Mouse (Mus musculus): ENCODE measurements around the gene Kazn. TPM values are rescaled to one million over a fixed set of nuclear protein-coding genes. Genes with fewer than 3 reads are reported as not detected.

Kazn gene
- polyA plus RNA-seq, 1 experiment from 2014 or later = 6.1 TPM

DNA sequence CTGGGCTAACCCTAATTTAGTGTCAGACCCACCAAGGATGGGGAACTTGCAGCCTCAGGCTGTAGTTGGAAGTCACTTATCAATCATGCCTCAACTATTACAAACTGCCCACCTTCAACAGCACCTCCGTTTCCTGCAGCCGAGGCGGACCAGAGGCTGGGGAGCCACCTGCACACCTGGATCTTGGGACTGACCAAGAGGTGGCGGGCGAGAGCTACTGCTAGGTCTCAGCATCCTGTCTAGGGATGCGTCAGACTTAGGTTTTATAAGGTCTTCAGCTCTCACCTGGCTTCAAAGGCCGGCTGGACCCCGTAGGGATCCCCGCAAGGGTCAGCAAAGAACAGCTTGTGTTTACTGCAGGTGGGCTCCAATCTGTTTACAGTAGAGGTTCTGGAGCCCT lies 90.0 kb downstream of the Kazn start:
- no peak for TF ChIP-seq CTCF (IDR thresholded peaks at IDR 0.05)
- POLR2A ChIA-PET = no interaction called here
- ATAC-seq (no peak), DNase-seq (ENCODE audit: low read depth, low spot score) (no peak)
- in situ Hi-C loops (cut with MboI; ENCODE audit: low pct_unique_long_range_greater_than_20kb) = loop anchor here (10.0 to 25.0 kb wide), 2 partner anchors 738 to 876 kb away; no protein-coding TSS in a partner anchor
- CTCF ChIA-PET = interaction anchor here (1.8 kb wide), 1 partner anchor 143 kb away, joined by 4 read pairs; no protein-coding TSS in a partner anchor
- no peaks in the 10 kb centered on the region for H3K27me3 ChIP-seq

GRCm38 (mm10) chr4:142147671-142148070 lies 91.5 kb downstream of the Kazn start:
- POLR2A ChIA-PET = no interaction called here
- DNase-seq (ENCODE audit: low read depth, low spot score) (no peak), ATAC-seq (no peak)
- no peaks in the 10 kb centered on the region for H3K27me3 ChIP-seq
- CTCF ChIA-PET = interaction anchor here (0.6 kb wide), 1 partner anchor 19 kb away, joined by 3 read pairs; no protein-coding TSS in a partner anchor
- in situ Hi-C loops (cut with MboI; ENCODE audit: low pct_unique_long_range_greater_than_20kb) = loop anchor here (10.0 to 25.0 kb wide), 2 partner anchors 740 to 877 kb away; no protein-coding TSS in a partner anchor
- TF ChIP-seq CTCF (IDR thresholded peaks at IDR 0.05) = peak; percentile 21

DNA sequence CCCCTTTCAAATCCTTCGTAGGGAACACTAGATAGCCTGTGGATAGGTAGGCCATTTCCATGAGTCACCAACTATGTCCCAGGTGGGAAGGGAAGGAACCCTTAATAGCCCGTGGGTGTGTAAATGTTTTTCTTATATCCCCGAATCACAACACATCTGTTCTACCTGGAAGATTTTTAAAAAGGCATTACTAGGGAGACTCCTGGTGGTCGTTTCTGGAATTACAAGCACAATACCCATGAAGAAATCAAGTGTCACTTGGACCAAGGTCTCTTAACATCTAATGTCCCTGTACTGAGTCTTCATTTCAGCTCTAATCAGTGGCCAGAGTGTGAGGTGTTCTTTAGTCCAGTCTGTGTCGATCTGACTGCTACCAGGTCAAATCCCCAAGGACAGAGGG lies 95.1 kb downstream of the Kazn start:
- no peak for TF ChIP-seq CTCF (IDR thresholded peaks at IDR 0.05)
- ATAC-seq = no peak
- no peak for DNase-seq (ENCODE audit: low read depth, low spot score)
- H3K27me3 ChIP-seq = no peaks in the 10 kb centered on the region
- POLR2A ChIA-PET = no interaction called here
- in situ Hi-C loops (cut with MboI; ENCODE audit: low pct_unique_long_range_greater_than_20kb) = loop anchor here (5.0 to 25.0 kb wide), 3 partner anchors 142 to 881 kb away; no protein-coding TSS in a partner anchor
- CTCF ChIA-PET = no interaction called here

DNA sequence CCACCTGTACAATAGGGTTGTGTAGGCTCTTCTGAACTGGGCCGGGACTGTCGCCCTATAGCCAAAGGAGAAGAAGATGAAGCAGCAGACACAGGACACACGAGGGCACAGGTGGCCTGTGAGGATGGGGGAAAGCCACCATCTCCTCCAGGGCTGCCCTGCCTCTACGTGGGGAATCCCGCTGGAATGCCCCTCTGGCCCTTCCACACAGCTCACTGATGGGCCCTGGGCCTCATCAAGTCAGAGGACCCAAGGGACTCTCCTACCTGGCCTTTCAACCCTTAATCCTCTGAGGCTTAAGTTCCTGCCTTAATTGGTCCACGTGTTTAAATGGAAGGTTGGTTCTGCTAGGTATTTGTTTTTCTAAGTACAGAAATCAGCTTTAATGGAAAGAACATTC lies 95.9 kb downstream of the Kazn start:
- TF ChIP-seq CTCF (IDR thresholded peaks at IDR 0.05) = no peak
- in situ Hi-C loops (cut with MboI; ENCODE audit: low pct_unique_long_range_greater_than_20kb) = loop anchor here (5.0 to 25.0 kb wide), 3 partner anchors 141 to 882 kb away; no protein-coding TSS in a partner anchor
- ChIA-PET CTCF (no interaction called here), POLR2A (no interaction called here)
- DNase-seq (ENCODE audit: low read depth, low spot score) (no peak), ATAC-seq (no peak)
- no peaks in the 10 kb centered on the region for H3K27me3 ChIP-seq

GRCm38 (mm10) chr4:142139729-142140128 lies 99.5 kb downstream of the Kazn start:
- ChIA-PET CTCF (interaction anchor here (1.6 kb wide), 1 partner anchor 163 kb away, joined by 3 read pairs; no protein-coding TSS in a partner anchor), POLR2A (no interaction called here)
- DNase-seq (ENCODE audit: low read depth, low spot score) (no peak), ATAC-seq (no peak)
- TF ChIP-seq CTCF (IDR thresholded peaks at IDR 0.05) = no peak
- in situ Hi-C loops (cut with MboI; ENCODE audit: low pct_unique_long_range_greater_than_20kb) = loop anchor here (5.0 to 25.0 kb wide), 3 partner anchors 137 to 885 kb away; no protein-coding TSS in a partner anchor
- H3K27me3 ChIP-seq = no peaks in the 10 kb centered on the region

GRCm38 (mm10) chr4:142138356-142139099 lies 100.7 kb downstream of the Kazn start:
- no peak for TF ChIP-seq CTCF (IDR thresholded peaks at IDR 0.05)
- H3K27me3 ChIP-seq = no peaks in the 10 kb centered on the region
- CTCF ChIA-PET = interaction anchor here (1.6 kb wide), 1 partner anchor 162 kb away, joined by 3 read pairs; no protein-coding TSS in a partner anchor
- POLR2A ChIA-PET = no interaction called here
- no peak for DNase-seq (ENCODE audit: low read depth, low spot score)
- ATAC-seq = no peak
- in situ Hi-C loops (cut with MboI; ENCODE audit: low pct_unique_long_range_greater_than_20kb) = loop anchor here (25.0 kb wide), 1 partner anchor 749 kb away; no protein-coding TSS in a partner anchor

DNA sequence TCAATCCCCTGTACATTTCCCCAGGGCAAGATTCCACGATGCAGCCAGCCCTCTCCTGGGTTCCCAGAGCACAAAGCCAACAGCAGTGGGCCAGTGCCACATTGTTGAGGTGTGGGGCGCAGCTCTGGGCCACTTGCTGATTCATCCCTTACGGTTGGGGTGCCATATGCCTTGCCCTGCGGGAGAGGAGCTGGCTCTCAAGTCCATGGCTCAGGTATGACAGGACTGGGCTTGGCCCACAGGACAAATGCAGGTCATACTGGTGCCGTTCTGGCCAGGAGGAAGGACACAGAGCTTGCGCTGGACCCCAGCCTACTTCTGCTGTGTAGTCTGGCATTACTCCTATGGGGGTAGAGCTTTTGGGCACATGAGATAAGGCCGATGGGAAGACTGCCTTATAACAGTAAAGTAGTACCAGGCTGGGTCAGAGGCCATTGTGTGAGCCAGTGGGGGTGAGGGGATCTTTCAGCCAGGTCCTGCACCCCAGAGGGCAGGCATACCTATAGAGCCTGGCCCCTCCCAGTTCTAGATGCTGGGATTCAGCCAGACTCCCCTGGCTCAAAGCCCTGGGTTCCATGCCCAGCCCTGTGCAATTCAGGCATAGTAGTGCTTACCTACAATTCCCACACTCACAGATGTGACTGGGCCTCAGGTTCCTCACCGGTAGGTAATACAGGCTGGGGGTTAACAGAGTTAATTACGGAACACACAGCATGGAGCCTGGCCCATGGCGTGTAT lies 102.3 kb downstream of the Kazn start:
- ATAC-seq (no peak), DNase-seq (ENCODE audit: low read depth, low spot score) (no peak)
- ChIA-PET POLR2A (no interaction called here), CTCF (interaction anchor here (1.2 kb wide), 1 partner anchor 131 kb away, joined by 4 read pairs; no protein-coding TSS in a partner anchor)
- TF ChIP-seq CTCF (IDR thresholded peaks at IDR 0.05) = no peak
- no peaks in the 10 kb centered on the region for H3K27me3 ChIP-seq
- in situ Hi-C loops (cut with MboI; ENCODE audit: low pct_unique_long_range_greater_than_20kb) = loop anchor here (25.0 kb wide), 1 partner anchor 750 kb away; no protein-coding TSS in a partner anchor

- no peak for ATAC-seq
- ChIA-PET POLR2A (no interaction called here), CTCF (interaction anchor here (1.2 kb wide), 1 partner anchor 129 kb away, joined by 4 read pairs; no protein-coding TSS in a partner anchor)
- no peak for DNase-seq (ENCODE audit: low read depth, low spot score)
- in situ Hi-C loops (cut with MboI; ENCODE audit: low pct_unique_long_range_greater_than_20kb) = loop anchor here (25.0 kb wide), 1 partner anchor 752 kb away; no protein-coding TSS in a partner anchor
- TF ChIP-seq CTCF (IDR thresholded peaks at IDR 0.05) = no peak
- H3K27me3 ChIP-seq = no peaks in the 10 kb centered on the region
These were observed 103.7 kb downstream of the Kazn start for GRCm38 (mm10) chr4:142135515-142135914.

GRCm38 (mm10) chr4:142130162-142130561 lies 109.0 kb downstream of the Kazn start:
- POLR2A ChIA-PET = no interaction called here
- H3K27me3 ChIP-seq = no peaks in the 10 kb centered on the region
- in situ Hi-C loops (cut with MboI; ENCODE audit: low pct_unique_long_range_greater_than_20kb) = loop anchor here (25.0 kb wide), 1 partner anchor 757 kb away; no protein-coding TSS in a partner anchor
- no peak for TF ChIP-seq CTCF (IDR thresholded peaks at IDR 0.05)
- no peak for DNase-seq (ENCODE audit: low read depth, low spot score)
- no peak for ATAC-seq
- CTCF ChIA-PET = no interaction called here

GRCm38 (mm10) chr4:142127275-142127788 lies 111.9 kb downstream of the Kazn start:
- ATAC-seq = no peak
- POLR2A ChIA-PET = no interaction called here
- in situ Hi-C loops (cut with MboI; ENCODE audit: low pct_unique_long_range_greater_than_20kb) = loop anchor here (25.0 kb wide), 1 partner anchor 760 kb away; no protein-coding TSS in a partner anchor

More at GRCm38 (mm10) chr4:142127275-142127788, 111.9 kb downstream of the Kazn start:
- CTCF ChIA-PET = no interaction called here
- no peak for TF ChIP-seq CTCF (IDR thresholded peaks at IDR 0.05)
- DNase-seq (ENCODE audit: low read depth, low spot score) = no peak
- H3K27me3 ChIP-seq = no peaks in the 10 kb centered on the region
